Mouse (Mus musculus) embryonic facial prominence, embryonic 12.5 days (tissue): ENCODE measurements around the gene Chst15. TPM values are rescaled to one million over a fixed set of nuclear protein-coding genes. Genes with fewer than 3 reads are reported as not detected.

ENCODE experiments used
- ATAC-seq: fragments of 200-750 bp; cut with Nextera tagmentation; 2 replicates; pipeline ENCODE4 v1.8.0; 2017; ENCODE audit not compliant: insufficient number of reproducible peaks, insufficient read depth, low FRiP score, low TSS enrichment
- H3K27ac ChIP-seq: fragments of 300-500 bp; sonication (generic); 2 replicates; pipeline ENCODE4 v1.5.1; 2016; ENCODE audit warnings: mild to moderate bottlenecking
- H3K27me3 ChIP-seq: fragments of 300-500 bp; sonication (generic); 2 replicates; pipeline ENCODE4 v1.6.1; 2016; ENCODE audit warnings: mild to moderate bottlenecking, moderate library complexity
- H3K36me3 ChIP-seq: fragments of 300-500 bp; sonication (generic); 2 replicates; pipeline ENCODE4 v1.6.1; 2016; ENCODE audit warnings: mild to moderate bottlenecking
- H3K4me1 ChIP-seq: fragments of 300-500 bp; sonication (generic); 2 replicates; pipeline ENCODE4 v1.6.1; 2016
- H3K4me2 ChIP-seq: fragments of 300-500 bp; sonication (generic); replicated peaks from 2 replicates; pipeline ENCODE4 v1.6.1; 2016; ENCODE audit warnings: mild to moderate bottlenecking, moderate library complexity
- H3K4me3 ChIP-seq: fragments of 300-500 bp; sonication (generic); 2 replicates; pipeline ENCODE4 v1.5.1; 2016; ENCODE audit warnings: mild to moderate bottlenecking
- H3K9ac ChIP-seq: fragments of 300-500 bp; sonication (generic); 2 replicates; pipeline ENCODE4 v1.6.1; 2016; ENCODE audit warnings: mild to moderate bottlenecking, moderate library complexity
- H3K9me3 ChIP-seq: fragments of 300-500 bp; sonication (generic); 2 replicates; pipeline ENCODE4 v1.6.1; 2016; ENCODE audit warnings: mild to moderate bottlenecking, moderate library complexity
- WGBS: fragments of 180-500 bp; shearing (Covaris S2); methylation state at CpG from one replicate; pipeline ENCODE4 v1.1.7; 2016; 5-methylcytosine and 5-hydroxymethylcytosine counted together
- polyA plus RNA-seq: library from polyadenylated mRNA; unstranded; fragments of >200 nt; fragmentation: Nextera tagmentation; extraction: Ambion mirVana; gene quantifications from 2 replicates; pipeline ENCODE4 v1.2.1, GENCODE M21; 2016

The Chst15 gene
- polyA plus RNA-seq, 1 experiment from 2014 or later: 24.6 TPM

DNA sequence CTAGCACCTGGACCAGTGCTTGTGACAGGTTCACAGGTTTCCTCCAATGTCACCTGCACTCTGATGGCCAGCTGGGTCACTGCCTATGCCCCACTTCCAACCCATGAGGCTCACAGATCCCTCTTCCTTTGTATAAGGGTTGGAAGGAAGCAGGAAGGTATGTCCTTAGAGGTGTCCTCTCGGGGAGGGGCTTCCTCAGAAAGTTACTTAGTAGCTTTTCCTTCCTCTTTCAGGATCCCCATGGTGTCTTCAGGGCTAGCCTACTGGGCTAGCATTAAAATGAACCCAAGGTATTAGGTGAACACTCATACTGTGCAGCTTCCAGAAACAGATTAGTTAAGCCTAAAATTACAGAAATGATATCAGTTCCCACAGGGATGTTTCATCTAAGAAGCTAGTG, 16.1 kb upstream of the Chst15 start:
- 81% methylated on average over 1 of the region's 1 CpGs for WGBS
- no peak overlapping the region for H3K4me3 ChIP-seq
- H3K36me3 ChIP-seq: no peaks in the 10 kb centered on the region
- H3K4me1 ChIP-seq: peaks cover 12% of the 10 kb centered on the region
- no peak overlapping the region for H3K4me2 ChIP-seq
- H3K27me3 ChIP-seq: no peaks in the 10 kb centered on the region
- ATAC-seq: no peak
- H3K9ac ChIP-seq: no peak overlapping the region
- H3K27ac ChIP-seq: no peak overlapping the region
- no peaks in the 10 kb centered on the region for H3K9me3 ChIP-seq

GRCm38 (mm10) chr7:132332176-132332575, 15.1 kb upstream of the Chst15 start:
- Histone ChIP-seq H3K4me1 (peaks cover 10% of the 10 kb centered on the region), H3K9ac (no peak overlapping the region), H3K4me3 (no peak overlapping the region), H3K27ac (no peak overlapping the region), H3K9me3 (no peaks in the 10 kb centered on the region), H3K4me2 (no peak overlapping the region), H3K27me3 (no peaks in the 10 kb centered on the region), H3K36me3 (no peaks in the 10 kb centered on the region)
- no peak for ATAC-seq
- WGBS: 35% methylated on average over 11 of the region's 11 CpGs

- Histone ChIP-seq H3K27me3 (no peaks in the 10 kb centered on the region), H3K4me2 (no peak overlapping the region), H3K27ac (no peak overlapping the region), H3K9me3 (no peaks in the 10 kb centered on the region), H3K4me1 (peaks cover 5% of the 10 kb centered on the region; the same call in 1 of the 2 replicates), H3K4me3 (no peak overlapping the region), H3K36me3 (no peaks in the 10 kb centered on the region), H3K9ac (no peak overlapping the region)
- no peak for ATAC-seq
- WGBS: 74% methylated on average over 1 of the region's 1 CpGs
Measured at GRCm38 (mm10) chr7:132330179-132330578, 13.2 kb upstream of the Chst15 start.

GRCm38 (mm10) chr7:132328648-132329047, 11.6 kb upstream of the Chst15 start:
- H3K27me3 ChIP-seq: no peaks in the 10 kb centered on the region
- no peak for ATAC-seq
- H3K4me2 ChIP-seq: no peak overlapping the region
- H3K4me3 ChIP-seq: no peak overlapping the region
- H3K36me3 ChIP-seq: no peaks in the 10 kb centered on the region
- H3K4me1 ChIP-seq: peaks cover 5% of the 10 kb centered on the region; the same call in 1 of the 2 replicates
- no peak overlapping the region for H3K27ac ChIP-seq
- H3K9ac ChIP-seq: no peak overlapping the region
- H3K9me3 ChIP-seq: no peaks in the 10 kb centered on the region
- WGBS: 86% methylated on average over 1 of the region's 1 CpGs

- no peak overlapping the region for H3K4me3 ChIP-seq
- H3K27ac ChIP-seq: no peak overlapping the region
- no peak for ATAC-seq
- H3K4me1 ChIP-seq: no peaks in the 10 kb centered on the region
- no peaks in the 10 kb centered on the region for H3K27me3 ChIP-seq
- H3K36me3 ChIP-seq: no peaks in the 10 kb centered on the region
- 76% methylated on average over 5 of the region's 5 CpGs for WGBS
- H3K9ac ChIP-seq: no peak overlapping the region
- no peak overlapping the region for H3K4me2 ChIP-seq
- H3K9me3 ChIP-seq: no peaks in the 10 kb centered on the region
Measured at GRCm38 (mm10) chr7:132325549-132326331, 8.7 kb upstream of the Chst15 start.

GRCm38 (mm10) chr7:132323430-132323829, 6.4 kb upstream of the Chst15 start:
- 80% methylated on average over 5 of the region's 5 CpGs for WGBS
- Histone ChIP-seq H3K36me3 (no peaks in the 10 kb centered on the region), H3K27ac (no peak overlapping the region), H3K4me2 (no peak overlapping the region), H3K9me3 (no peaks in the 10 kb centered on the region), H3K4me3 (no peak overlapping the region), H3K9ac (no peak overlapping the region), H3K27me3 (no peaks in the 10 kb centered on the region), H3K4me1 (no peaks in the 10 kb centered on the region)
- ATAC-seq: no peak

- H3K9ac ChIP-seq: no peak overlapping the region; the same call in 1 of the 2 replicates
- H3K9me3 ChIP-seq: no peaks in the 10 kb centered on the region
- no peak overlapping the region for H3K4me2 ChIP-seq
- H3K4me1 ChIP-seq: peaks cover 7% of the 10 kb centered on the region
- no peaks in the 10 kb centered on the region for H3K27me3 ChIP-seq
- H3K27ac ChIP-seq: no peak overlapping the region
- H3K36me3 ChIP-seq: no peaks in the 10 kb centered on the region
- no peak for ATAC-seq
- H3K4me3 ChIP-seq: no peak overlapping the region
- 82% methylated on average over 2 of the region's 2 CpGs for WGBS
Measured at GRCm38 (mm10) chr7:132321392-132321958, 4.4 kb upstream of the Chst15 start.

- peak; percentile 71 for ATAC-seq
- peak overlapping the region; percentile 78 for H3K9ac ChIP-seq
- H3K27me3 ChIP-seq: peaks cover 11% of the 10 kb centered on the region; the same call in 1 of the 2 replicates
- no peaks in the 10 kb centered on the region for H3K9me3 ChIP-seq
- H3K4me2 ChIP-seq: peak overlapping the region; percentile 97
- peak overlapping the region; percentile 68 for H3K4me3 ChIP-seq
- H3K4me1 ChIP-seq: peaks cover 36% of the 10 kb centered on the region
- H3K36me3 ChIP-seq: no peaks in the 10 kb centered on the region
- WGBS: under 1% methylated on average over 78 of the region's 79 CpGs
- H3K27ac ChIP-seq: peak overlapping the region; percentile 80
Measured at GRCm38 (mm10) chr7:132316101-132317035, 660 bp downstream of the Chst15 start.

DNA sequence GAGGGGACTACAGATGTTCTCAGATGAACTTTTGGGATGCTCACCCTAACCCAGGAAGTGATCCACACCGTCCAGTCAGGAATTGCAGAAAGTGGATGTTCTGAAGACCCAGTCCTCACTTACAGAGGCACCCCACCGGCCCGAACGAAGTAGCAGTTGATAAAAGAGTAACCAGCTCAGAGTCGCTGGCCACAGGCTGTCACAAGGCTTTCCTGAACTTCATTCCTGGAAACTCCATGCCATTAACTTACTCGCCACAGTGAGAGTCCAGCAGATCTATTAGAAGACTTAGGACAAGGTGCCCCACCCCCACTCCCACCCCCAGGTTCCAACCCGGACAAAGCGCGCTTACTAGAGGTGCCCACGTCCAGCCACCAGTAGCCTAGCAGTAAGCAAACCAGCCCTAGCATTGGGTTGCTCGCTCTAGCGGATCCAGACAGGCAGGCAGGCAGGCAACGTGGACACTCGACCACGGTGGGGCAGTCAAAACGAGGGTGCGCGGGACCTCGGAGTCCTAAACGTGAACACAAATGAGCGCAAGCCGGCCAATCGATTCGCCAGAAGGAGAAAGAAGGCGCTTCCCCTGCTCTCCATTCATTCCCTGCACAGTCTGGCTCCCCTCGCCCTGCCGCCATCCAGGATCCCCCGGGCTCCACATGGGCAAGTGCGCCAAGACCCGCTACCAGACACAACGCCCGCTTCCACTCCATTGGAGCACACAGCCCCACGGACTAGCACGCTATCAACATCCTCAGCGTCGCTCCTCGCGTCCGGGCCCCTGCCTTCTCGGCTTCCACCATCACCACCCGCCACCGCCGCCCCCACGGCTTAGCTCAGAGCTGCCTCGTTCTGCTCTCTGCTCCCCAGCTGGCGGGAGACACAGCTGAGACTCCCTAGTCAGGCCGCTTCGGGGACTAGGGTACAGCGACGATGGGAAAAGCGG, 1.6 kb downstream of the Chst15 start:
- H3K4me3 ChIP-seq: peak overlapping the region; percentile 68
- H3K36me3 ChIP-seq: no peaks in the 10 kb centered on the region
- H3K27me3 ChIP-seq: peaks cover 11% of the 10 kb centered on the region; the same call in 1 of the 2 replicates
- WGBS: 1% methylated on average over 51 of the region's 51 CpGs
- peak overlapping the region; percentile 78 for H3K9ac ChIP-seq
- no peaks in the 10 kb centered on the region for H3K9me3 ChIP-seq
- H3K4me2 ChIP-seq: peak overlapping the region; percentile 97
- H3K4me1 ChIP-seq: peaks cover 42% of the 10 kb centered on the region
- peak overlapping the region; percentile 80 for H3K27ac ChIP-seq
- ATAC-seq: peak; percentile 42

- Histone ChIP-seq H3K9me3 (no peaks in the 10 kb centered on the region), H3K36me3 (no peaks in the 10 kb centered on the region), H3K4me3 (no peak overlapping the region), H3K27ac (no peak overlapping the region), H3K9ac (no peak overlapping the region), H3K4me1 (peaks cover 44% of the 10 kb centered on the region), H3K27me3 (peaks cover 11% of the 10 kb centered on the region; the same call in 1 of the 2 replicates), H3K4me2 (no peak overlapping the region)
- 65% methylated on average over 8 of the region's 8 CpGs for WGBS
- no peak for ATAC-seq
Measured at GRCm38 (mm10) chr7:132312396-132312795, 4.6 kb downstream of the Chst15 start.
